Mouse (Mus musculus) inflammation-experienced regulatory T-cells (primary cell): ENCODE results near the gene Pnpo. TPM values are rescaled to one million over a fixed set of nuclear protein-coding genes. Genes with fewer than 3 reads are reported as not detected.

Source experiments
- polyA plus RNA-seq, 2 experiments: library from polyadenylated mRNA; unstranded; fragments of 100-300 nt; shearing (Covaris generic); gene quantifications; one replicate each; pipeline ENCODE4 v1.2.1; 2017

The Pnpo gene
- 10 to 100 TPM; 32.8 to 42.0 TPM for polyA plus RNA-seq

GRCm38 (mm10) chr11:96943746-96944304 is at the start of gene Pnpo:
Pnpo (minus strand) TSS chr11:96943986.

DNA sequence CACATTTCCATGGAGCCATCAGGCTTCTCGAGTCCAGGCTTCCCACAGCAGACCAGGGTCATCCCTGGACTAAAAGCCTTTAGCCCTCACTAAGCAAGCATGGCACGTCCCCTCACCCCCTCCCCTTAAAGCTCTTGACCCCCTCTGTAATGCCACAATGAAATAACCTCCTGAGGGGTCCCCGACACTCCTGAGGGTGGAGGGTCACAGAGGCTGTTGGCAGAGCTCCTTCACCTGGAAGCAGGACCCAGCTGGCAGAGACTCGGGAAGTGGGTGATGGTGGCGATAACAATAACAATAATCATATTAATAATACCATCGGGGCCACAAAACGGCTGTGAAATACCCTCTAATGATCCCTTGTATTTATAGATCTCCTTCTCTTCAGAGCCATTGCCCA is 39.1 kb upstream of the Pnpo start, which contains the start of gene Sp2:
Sp2 (minus strand) TSS at position 101 of the 400 bp plus-strand sequence.

DNA sequence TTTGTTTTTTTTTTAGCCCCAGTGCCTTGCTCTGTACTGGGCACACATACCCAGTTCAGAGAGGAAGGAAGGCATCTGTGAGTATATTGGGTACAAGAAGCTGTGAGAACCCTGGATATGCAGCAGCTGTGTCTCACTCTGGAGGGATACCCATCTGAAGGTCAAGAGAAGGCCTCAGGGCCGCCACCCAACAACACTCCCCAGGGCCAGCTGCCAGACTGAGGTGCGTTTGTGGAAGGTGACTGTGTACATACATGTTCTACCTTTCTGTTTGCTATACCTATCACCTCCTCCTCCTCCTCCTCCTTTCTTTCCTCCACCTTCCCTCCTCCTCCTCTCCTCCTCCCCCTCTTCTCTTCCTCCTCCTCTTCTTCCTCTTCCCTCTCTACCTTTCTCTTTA is 15.7 kb downstream of the Pnpo start, which contains the start of gene Prr15l:
Prr15l (plus strand) TSS at position 17 of the 400 bp plus-strand sequence.

DNA sequence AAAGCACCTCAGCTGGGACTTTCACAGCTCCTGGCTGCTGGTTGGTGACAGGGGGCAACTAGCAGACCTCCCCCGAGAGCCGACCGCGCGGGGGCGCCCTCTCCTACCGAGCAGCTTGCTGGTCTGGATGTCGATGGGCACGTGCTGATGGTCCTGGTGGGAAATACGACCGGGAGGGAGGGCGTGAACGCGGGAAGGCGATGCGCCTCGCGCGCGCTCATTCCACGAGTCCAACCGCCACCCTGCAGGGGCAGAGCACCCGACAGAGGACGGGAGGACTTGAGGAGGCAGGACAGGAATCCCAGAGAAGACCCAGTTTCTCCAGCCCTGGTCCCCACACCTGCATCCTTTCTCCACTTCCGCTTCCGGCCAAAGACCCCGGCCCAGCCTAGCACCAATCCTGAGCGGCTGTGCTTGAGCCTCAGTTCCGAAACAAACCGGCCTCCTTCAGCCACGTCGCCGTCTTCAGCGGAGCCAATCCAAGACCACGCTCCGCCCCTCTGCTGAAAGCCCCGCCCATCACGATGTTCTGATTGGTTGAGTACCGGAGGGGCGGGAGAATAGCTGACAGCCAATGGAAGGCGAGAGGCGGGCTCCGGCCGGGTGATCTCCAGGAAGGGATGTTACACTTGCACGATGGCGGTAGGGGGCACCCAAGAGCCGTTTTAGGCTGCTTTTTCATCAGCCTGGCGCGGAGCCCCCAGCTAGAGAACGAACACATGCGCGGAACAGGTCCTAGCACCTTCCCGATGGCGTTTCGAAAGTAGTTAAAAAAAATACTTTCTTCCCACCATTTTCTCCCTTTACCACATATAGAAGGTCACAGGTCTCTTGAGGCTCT is 27.5 kb downstream of the Pnpo start, which contains the start of gene Cdk5rap3:
Cdk5rap3 (minus strand) TSS at position 453 of the 841 bp plus-strand sequence.

Other genes with a start within 250 kb of the Pnpo start
- 10 to 100 TPM; 28.6 to 33.7 TPM for gene Snx11, start 166.4 kb downstream of the Pnpo start, polyA plus RNA-seq
- 10 to 100 TPM; 33.8 to 37.7 TPM for gene Cbx1, start 154.9 kb downstream of the Pnpo start, polyA plus RNA-seq
- gene Nfe2l1, start 114.0 kb downstream of the Pnpo start, polyA plus RNA-seq = 10 to 100 TPM; 50.4 to 79.6 TPM
- gene Copz2, start 94.1 kb downstream of the Pnpo start, polyA plus RNA-seq = 1 to 10 TPM in 1 of 2 experiments, not detected in 1; 8.0 TPM
- gene Cdk5rap3, start 27.5 kb downstream of the Pnpo start, polyA plus RNA-seq = 10 to 100 TPM; 64.1 to 95.4 TPM
- gene Prr15l, start 15.9 kb downstream of the Pnpo start, polyA plus RNA-seq = under 1 TPM; 0.48 to 0.70 TPM
- 10 to 100 TPM; 53.2 to 80.2 TPM for gene Sp2, start 39.0 kb upstream of the Pnpo start, polyA plus RNA-seq
- gene Sp6, start 69.4 kb upstream of the Pnpo start, polyA plus RNA-seq = 10 to 100 TPM; 26.1 to 30.2 TPM
- 10 to 100 TPM in 1 of 2 experiments, 1 to 10 TPM in 1; 8.8 to 14.8 TPM for gene Scrn2, start 86.0 kb upstream of the Pnpo start, polyA plus RNA-seq
- under 1 TPM; 0.16 to 0.98 TPM for gene Lrrc46, start 97.4 kb upstream of the Pnpo start, polyA plus RNA-seq
- 10 to 100 TPM; 74.3 TPM for gene Mrpl10, start 97.6 kb upstream of the Pnpo start, polyA plus RNA-seq
- gene Osbpl7, start 106.6 kb upstream of the Pnpo start, polyA plus RNA-seq = 10 to 100 TPM; 30.6 to 33.7 TPM
- 10 to 100 TPM; 31.0 to 50.0 TPM for gene Tbx21, start 171.3 kb upstream of the Pnpo start, polyA plus RNA-seq
- 1 to 10 TPM in 1 of 2 experiments, under 1 TPM in 1; 0.30 to 1.1 TPM for gene Tbkbp1, start 207.5 kb upstream of the Pnpo start, polyA plus RNA-seq
- gene Kpnb1, start 243.9 kb upstream of the Pnpo start, polyA plus RNA-seq = 10 to 100 TPM; 22.6 to 25.1 TPM